Mouse (Mus musculus): Measurements from ENCODE around the gene Zkscan5. TPM values are rescaled to one million over a fixed set of nuclear protein-coding genes. Genes with fewer than 3 reads are reported as not detected.

Zkscan5 gene
- 2.7 TPM for polyA plus RNA-seq (2015; fragmentation: Illumina TruSeq; extraction: RNeasy Lipid Tissue Mini Kit (QIAGEN cat#74804); ENCODE audit: insufficient read depth, low read depth, low replicate concordance)

GRCm38 (mm10) chr5:145203936-145204691, at the start of gene Zkscan5:
Gene Zkscan5 (plus strand): TSS chr5:145204562.

GRCm38 (mm10) chr5:145166536-145167305, 37.6 kb upstream of the Zkscan5 start, which contains the start of the genes Ptcd1 and Cpsf4:
Gene Ptcd1 (minus strand): TSS chr5:145167108.
Gene Cpsf4 (plus strand): TSS chr5:145167213.

GRCm38 (mm10) chr5:145191962-145192361, 12.4 kb upstream of the Zkscan5 start, which contains the start of gene Atp5j2:
Gene Atp5j2 (minus strand): TSS chr5:145192062.

GRCm38 (mm10) chr5:145201321-145201991, 2.9 kb upstream of the Zkscan5 start, which contains the start of gene Zkscan14:
Gene Zkscan14 (minus strand): TSS chr5:145201868.

GRCm38 (mm10) chr5:145231367-145231871, 27.1 kb downstream of the Zkscan5 start, which contains the start of gene Zfp655:
Gene Zfp655 (plus strand): TSS chr5:145231715.

Other genes with a start within 250 kb of the Zkscan5 start
- 4.0 TPM for gene Smurf1, start 238.7 kb upstream of the Zkscan5 start, polyA plus RNA-seq (2015; fragmentation: Illumina TruSeq; extraction: RNeasy Lipid Tissue Mini Kit (QIAGEN cat#74804); ENCODE audit: insufficient read depth, low read depth, low replicate concordance)
- gene Gm4871, start 171.8 kb upstream of the Zkscan5 start, polyA plus RNA-seq (2015; fragmentation: Illumina TruSeq; extraction: RNeasy Lipid Tissue Mini Kit (QIAGEN cat#74804); ENCODE audit: insufficient read depth, low read depth, low replicate concordance), result not detected
- not detected for gene 1700018F24Rik, start 161.6 kb upstream of the Zkscan5 start, polyA plus RNA-seq (2015; fragmentation: Illumina TruSeq; extraction: RNeasy Lipid Tissue Mini Kit (QIAGEN cat#74804); ENCODE audit: insufficient read depth, low read depth, low replicate concordance)
- gene Arpc1a, start 120.7 kb upstream of the Zkscan5 start, polyA plus RNA-seq (2015; fragmentation: Illumina TruSeq; extraction: RNeasy Lipid Tissue Mini Kit (QIAGEN cat#74804); ENCODE audit: insufficient read depth, low read depth, low replicate concordance), result 31.6 TPM
- gene Kpna7, start 120.5 kb upstream of the Zkscan5 start, polyA plus RNA-seq (2015; fragmentation: Illumina TruSeq; extraction: RNeasy Lipid Tissue Mini Kit (QIAGEN cat#74804); ENCODE audit: insufficient read depth, low read depth, low replicate concordance), result not detected
- gene Arpc1b, start 90.3 kb upstream of the Zkscan5 start, polyA plus RNA-seq (2015; fragmentation: Illumina TruSeq; extraction: RNeasy Lipid Tissue Mini Kit (QIAGEN cat#74804); ENCODE audit: insufficient read depth, low read depth, low replicate concordance), result 38.1 TPM
- gene Pdap1, start 64.3 kb upstream of the Zkscan5 start, polyA plus RNA-seq (2015; fragmentation: Illumina TruSeq; extraction: RNeasy Lipid Tissue Mini Kit (QIAGEN cat#74804); ENCODE audit: insufficient read depth, low read depth, low replicate concordance), result 18.3 TPM
- gene Bud31, start 64.2 kb upstream of the Zkscan5 start, polyA plus RNA-seq (2015; fragmentation: Illumina TruSeq; extraction: RNeasy Lipid Tissue Mini Kit (QIAGEN cat#74804); ENCODE audit: insufficient read depth, low read depth, low replicate concordance), result 34.4 TPM
- gene Ptcd1, start 37.5 kb upstream of the Zkscan5 start, polyA plus RNA-seq (2015; fragmentation: Illumina TruSeq; extraction: RNeasy Lipid Tissue Mini Kit (QIAGEN cat#74804); ENCODE audit: insufficient read depth, low read depth, low replicate concordance), result 2.6 TPM
- 6.4 TPM for gene Cpsf4, start 37.3 kb upstream of the Zkscan5 start, polyA plus RNA-seq (2015; fragmentation: Illumina TruSeq; extraction: RNeasy Lipid Tissue Mini Kit (QIAGEN cat#74804); ENCODE audit: insufficient read depth, low read depth, low replicate concordance)
- 85.2 TPM for gene Atp5j2, start 12.5 kb upstream of the Zkscan5 start, polyA plus RNA-seq (2015; fragmentation: Illumina TruSeq; extraction: RNeasy Lipid Tissue Mini Kit (QIAGEN cat#74804); ENCODE audit: insufficient read depth, low read depth, low replicate concordance)
- gene Zkscan14, start 2.7 kb upstream of the Zkscan5 start, polyA plus RNA-seq (2015; fragmentation: Illumina TruSeq; extraction: RNeasy Lipid Tissue Mini Kit (QIAGEN cat#74804); ENCODE audit: insufficient read depth, low read depth, low replicate concordance), result 2.5 TPM
- gene Zfp655, start 27.2 kb downstream of the Zkscan5 start, polyA plus RNA-seq (2015; fragmentation: Illumina TruSeq; extraction: RNeasy Lipid Tissue Mini Kit (QIAGEN cat#74804); ENCODE audit: insufficient read depth, low read depth, low replicate concordance), result 4.7 TPM
- gene Zscan25, start 75.9 kb downstream of the Zkscan5 start, polyA plus RNA-seq (2015; fragmentation: Illumina TruSeq; extraction: RNeasy Lipid Tissue Mini Kit (QIAGEN cat#74804); ENCODE audit: insufficient read depth, low read depth, low replicate concordance), result 1.8 TPM
- gene Cyp3a57, start 140.7 kb downstream of the Zkscan5 start, polyA plus RNA-seq (2015; fragmentation: Illumina TruSeq; extraction: RNeasy Lipid Tissue Mini Kit (QIAGEN cat#74804); ENCODE audit: insufficient read depth, low read depth, low replicate concordance), result not detected